Mouse (Mus musculus): ENCODE data around the gene Rpl38. TPM values are rescaled to one million over a fixed set of nuclear protein-coding genes. Genes with fewer than 3 reads are reported as not detected.

The Rpl38 gene
- 781 and 853 TPM in 2 replicates for polyA plus RNA-seq (2014; fragmentation: Nextera tagmentation; extraction: Ambion mirVana)

DNA sequence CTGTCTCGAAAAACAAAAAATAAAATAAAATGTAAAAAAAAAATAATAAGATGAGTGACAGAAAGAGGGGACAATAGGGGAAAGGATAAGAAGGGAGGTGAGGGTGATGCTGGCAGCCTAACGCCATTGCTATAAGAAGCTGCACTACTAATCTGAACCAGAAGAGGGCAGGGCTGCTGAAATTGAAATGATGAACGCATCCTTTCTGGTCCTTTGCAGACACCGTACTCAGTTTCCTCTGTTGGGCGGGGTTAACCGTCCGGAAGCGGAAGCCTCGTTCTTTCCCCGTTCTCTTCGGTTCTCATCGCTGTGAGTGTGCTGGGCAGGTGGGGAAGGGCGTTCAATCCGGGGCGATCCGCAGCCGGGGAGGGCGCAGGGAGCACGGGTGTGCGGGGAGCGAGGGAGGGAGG is at the start of gene Rpl38:
TSS of gene Rpl38 (plus strand) at position 224 of the 410 bp plus-strand sequence.
- peaks cover 15% of the 10 kb centered on the region for H3K36me3 ChIP-seq (ENCODE audit: control insufficient read depth, insufficient read depth, low read length)
- H3K9me3 ChIP-seq (replicated peaks; ENCODE audit: control insufficient read depth, low read length), result no peaks in the 10 kb centered on the region
- peaks cover 15% of the 10 kb centered on the region for H3K4me1 ChIP-seq (ENCODE audit: control insufficient read depth, insufficient read depth, low read length)
- H3K27ac ChIP-seq (ENCODE audit: low read depth, low read length), result peak within 1 kb of the TSS; percentile 89
- peak within 1 kb of the TSS; percentile 98 for H3K9ac ChIP-seq (ENCODE audit: low read depth, low read length)
- WGBS (ENCODE audit: insufficient replicate concordance), result under 1% methylated on average over 12 of the region's 21 CpGs
- H3K27me3 ChIP-seq (ENCODE audit: control insufficient read depth, insufficient read depth, low read length), result 0 out of 2 replicates have a peak, but pooled peaks cover 3% of the 10 kb centered on the region
- peak within 1 kb of the TSS; percentile 95 for H3K4me3 ChIP-seq (ENCODE audit: low read depth, low read length)
- peak; percentile 78 for ATAC-seq (replicated peaks; ENCODE audit: insufficient number of reproducible peaks, low FRiP score, low TSS enrichment)
- H3K4me2 ChIP-seq, result peak within 1 kb of the TSS; percentile 89

DNA sequence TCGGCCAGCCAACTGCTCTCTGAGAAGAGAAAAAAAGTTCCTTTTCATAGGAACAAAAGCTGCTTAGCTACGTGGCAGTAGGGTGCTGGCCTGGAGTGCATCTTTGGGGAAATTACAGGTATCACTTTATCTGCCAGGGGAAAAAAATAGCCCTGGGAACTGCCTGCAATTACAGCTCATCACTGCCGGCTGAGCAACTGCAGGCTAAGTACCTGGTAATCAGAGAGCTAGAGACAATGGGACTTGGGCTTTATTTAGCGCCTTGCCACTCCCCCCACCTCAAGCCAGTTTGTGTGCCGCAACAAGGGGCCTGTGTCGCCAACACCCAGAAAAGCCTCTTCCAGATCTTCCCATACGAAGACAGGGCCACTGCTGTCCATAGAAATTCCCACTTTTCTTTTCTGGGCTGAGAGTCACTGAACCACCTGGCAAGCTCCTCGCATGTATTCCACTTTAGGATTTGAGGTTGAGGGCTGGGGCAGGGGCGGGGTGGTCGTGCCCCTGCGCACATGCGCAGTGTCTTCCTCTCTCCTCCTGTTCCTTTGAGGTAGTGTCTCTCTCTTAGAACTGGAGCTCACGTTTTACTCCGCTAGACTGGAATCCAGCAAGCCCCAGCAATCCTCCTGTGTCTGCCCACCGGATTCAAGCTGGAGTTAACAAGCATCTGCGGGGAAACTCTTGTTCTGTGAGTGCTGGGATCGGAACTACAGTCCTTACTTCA is 49.5 kb upstream of the Rpl38 start:
- Histone ChIP-seq H3K9me3 (replicated peaks; ENCODE audit: control insufficient read depth, low read length) (no peaks in the 10 kb centered on the region), H3K27me3 (ENCODE audit: control insufficient read depth, insufficient read depth, low read length) (no peaks in the 10 kb centered on the region), H3K27ac (ENCODE audit: low read depth, low read length) (no peak overlapping the region), H3K4me3 (ENCODE audit: low read depth, low read length) (no peak overlapping the region), H3K4me2 (peak overlapping the region; percentile 35), H3K9ac (ENCODE audit: low read depth, low read length) (0 out of 2 replicates have a peak overlapping the region, but pooled peaks have one; percentile 16), H3K4me1 (ENCODE audit: control insufficient read depth, insufficient read depth, low read length) (peaks cover 5% of the 10 kb centered on the region; the same call in 1 of the 2 replicates), H3K36me3 (ENCODE audit: control insufficient read depth, insufficient read depth, low read length) (no peaks in the 10 kb centered on the region)
- WGBS (ENCODE audit: insufficient replicate concordance), result 44% methylated on average over 17 of the region's 17 CpGs
- no peak for ATAC-seq (replicated peaks; ENCODE audit: insufficient number of reproducible peaks, low FRiP score, low TSS enrichment)

DNA sequence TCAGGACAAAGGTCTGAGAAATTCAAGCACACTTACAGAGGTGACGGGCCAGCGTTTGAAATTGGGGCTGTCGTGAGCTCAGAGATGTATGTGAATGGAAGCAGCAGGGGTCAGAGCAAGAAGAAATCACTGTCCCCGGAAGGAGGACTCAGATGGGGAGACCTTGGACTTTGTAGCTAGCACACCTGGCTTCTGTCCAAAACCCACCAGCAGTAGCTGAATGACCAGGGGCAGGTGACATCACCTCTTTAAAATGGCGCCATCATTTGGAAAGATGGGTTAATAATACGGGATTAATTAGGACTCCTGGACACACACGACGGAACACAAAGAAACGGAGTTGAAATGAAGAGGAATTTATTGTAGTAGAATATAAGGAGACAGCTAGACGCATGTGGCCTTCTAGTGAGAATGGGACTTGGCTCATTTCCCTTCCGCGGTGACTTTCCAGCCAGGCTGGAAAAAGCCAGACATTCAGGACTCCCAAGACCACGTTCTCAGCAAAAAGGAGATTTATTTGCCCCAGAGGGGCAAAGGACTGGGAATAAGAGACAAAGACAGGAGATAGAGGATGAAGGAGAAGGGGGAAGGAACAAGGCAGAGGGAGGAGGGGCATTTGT is 42.1 kb upstream of the Rpl38 start:
- 81% methylated on average over 13 of the region's 13 CpGs for WGBS (ENCODE audit: insufficient replicate concordance)
- Histone ChIP-seq H3K4me1 (ENCODE audit: control insufficient read depth, insufficient read depth, low read length) (no peaks in the 10 kb centered on the region), H3K27ac (ENCODE audit: low read depth, low read length) (no peak overlapping the region), H3K27me3 (ENCODE audit: control insufficient read depth, insufficient read depth, low read length) (no peaks in the 10 kb centered on the region), H3K36me3 (ENCODE audit: control insufficient read depth, insufficient read depth, low read length) (no peaks in the 10 kb centered on the region), H3K4me2 (no peak overlapping the region), H3K9me3 (replicated peaks; ENCODE audit: control insufficient read depth, low read length) (peaks cover 6% of the 10 kb centered on the region; the same call in 1 of the 2 replicates), H3K4me3 (ENCODE audit: low read depth, low read length) (no peak overlapping the region), H3K9ac (ENCODE audit: low read depth, low read length) (no peak overlapping the region)
- ATAC-seq (replicated peaks; ENCODE audit: insufficient number of reproducible peaks, low FRiP score, low TSS enrichment), result no peak

DNA sequence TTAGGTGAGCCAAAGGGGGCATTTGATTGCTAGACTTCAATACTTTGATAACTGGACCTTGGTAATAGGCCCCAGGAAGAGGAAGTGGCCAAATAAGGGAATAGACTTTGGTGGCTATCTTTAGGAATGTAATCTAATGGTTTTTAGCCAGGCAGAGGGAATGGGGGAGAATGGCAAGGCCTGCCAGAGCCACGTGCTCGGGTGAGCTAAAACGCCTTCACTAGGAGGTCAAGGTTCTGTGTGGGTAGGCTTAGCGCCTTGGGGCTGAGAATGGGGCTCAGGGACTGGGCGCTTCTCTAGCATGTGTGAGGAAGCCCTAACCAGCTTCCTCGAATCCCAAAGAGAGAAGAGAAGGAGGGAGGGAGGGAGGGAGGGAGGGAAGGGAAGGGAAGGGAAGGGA is 41.3 kb upstream of the Rpl38 start:
- H3K9me3 ChIP-seq (replicated peaks; ENCODE audit: control insufficient read depth, low read length), result peaks cover 6% of the 10 kb centered on the region; the same call in 1 of the 2 replicates
- ATAC-seq (replicated peaks; ENCODE audit: insufficient number of reproducible peaks, low FRiP score, low TSS enrichment), result no peak

DNA sequence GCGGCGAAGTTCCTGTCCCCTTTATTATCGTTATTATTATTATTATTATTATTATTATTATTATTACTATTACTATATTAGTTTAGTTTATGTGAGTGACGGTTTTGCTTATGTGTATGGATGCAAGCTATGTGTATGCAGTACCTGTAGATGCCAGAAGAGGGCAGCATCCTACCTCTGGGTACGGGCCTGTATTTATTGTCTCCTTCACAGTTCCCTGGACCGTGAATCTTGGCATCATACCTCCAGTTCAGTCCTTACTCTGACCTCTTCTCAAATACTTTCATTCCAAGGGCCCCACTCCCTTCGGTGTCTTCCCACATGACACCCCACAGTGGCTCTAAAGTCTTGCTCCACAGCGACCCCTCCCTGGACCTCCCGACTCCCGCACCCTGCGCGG is 40.3 kb upstream of the Rpl38 start:
- WGBS (ENCODE audit: insufficient replicate concordance), result 65% methylated on average over 12 of the region's 12 CpGs
- no peak overlapping the region for H3K4me3 ChIP-seq (ENCODE audit: low read depth, low read length)

More for the DNA sequence above, 41.3 kb upstream of the Rpl38 start:
- 60% methylated on average over 5 of the region's 6 CpGs for WGBS (ENCODE audit: insufficient replicate concordance)
- Histone ChIP-seq H3K36me3 (ENCODE audit: control insufficient read depth, insufficient read depth, low read length) (no peaks in the 10 kb centered on the region), H3K9ac (ENCODE audit: low read depth, low read length) (no peak overlapping the region), H3K27ac (ENCODE audit: low read depth, low read length) (no peak overlapping the region), H3K4me1 (ENCODE audit: control insufficient read depth, insufficient read depth, low read length) (no peaks in the 10 kb centered on the region), H3K27me3 (ENCODE audit: control insufficient read depth, insufficient read depth, low read length) (no peaks in the 10 kb centered on the region), H3K4me3 (ENCODE audit: low read depth, low read length) (no peak overlapping the region), H3K4me2 (no peak overlapping the region)

DNA sequence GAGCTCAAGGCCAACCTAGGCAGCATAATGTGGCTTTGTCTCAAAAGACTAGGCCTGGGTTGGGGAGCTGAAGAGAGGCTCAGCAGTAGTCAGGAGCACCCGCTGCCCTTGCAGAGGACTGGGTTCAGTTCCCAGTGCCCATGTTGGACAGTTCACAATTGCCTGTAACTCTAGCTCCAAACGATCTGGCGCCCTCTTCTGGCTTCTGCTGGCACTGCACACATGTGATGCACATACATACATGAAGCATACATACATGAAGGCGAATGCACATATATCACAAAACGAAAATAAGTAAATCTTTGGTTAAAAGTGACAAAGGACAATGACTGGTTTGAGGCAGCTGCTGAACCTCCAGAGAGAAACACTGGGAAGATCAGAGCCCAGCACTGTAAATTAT is 38.3 kb upstream of the Rpl38 start:
- no peak overlapping the region for H3K27ac ChIP-seq (ENCODE audit: low read depth, low read length)
- H3K27me3 ChIP-seq (ENCODE audit: control insufficient read depth, insufficient read depth, low read length), result no peaks in the 10 kb centered on the region
- no peak overlapping the region for H3K4me2 ChIP-seq
- H3K36me3 ChIP-seq (ENCODE audit: control insufficient read depth, insufficient read depth, low read length), result no peaks in the 10 kb centered on the region
- 74% methylated on average over 5 of the region's 5 CpGs for WGBS (ENCODE audit: insufficient replicate concordance)
- no peak overlapping the region for H3K9ac ChIP-seq (ENCODE audit: low read depth, low read length)
- no peaks in the 10 kb centered on the region for H3K4me1 ChIP-seq (ENCODE audit: control insufficient read depth, insufficient read depth, low read length)
- no peak for ATAC-seq (replicated peaks; ENCODE audit: insufficient number of reproducible peaks, low FRiP score, low TSS enrichment)
- peaks cover 6% of the 10 kb centered on the region; the same call in 1 of the 2 replicates for H3K9me3 ChIP-seq (replicated peaks; ENCODE audit: control insufficient read depth, low read length)
- no peak overlapping the region for H3K4me3 ChIP-seq (ENCODE audit: low read depth, low read length)

More for the DNA sequence above, 40.3 kb upstream of the Rpl38 start:
- no peak for ATAC-seq (replicated peaks; ENCODE audit: insufficient number of reproducible peaks, low FRiP score, low TSS enrichment)
- Histone ChIP-seq H3K9me3 (replicated peaks; ENCODE audit: control insufficient read depth, low read length) (peaks cover 6% of the 10 kb centered on the region; the same call in 1 of the 2 replicates), H3K4me2 (no peak overlapping the region), H3K4me1 (ENCODE audit: control insufficient read depth, insufficient read depth, low read length) (no peaks in the 10 kb centered on the region), H3K27ac (ENCODE audit: low read depth, low read length) (no peak overlapping the region), H3K36me3 (ENCODE audit: control insufficient read depth, insufficient read depth, low read length) (no peaks in the 10 kb centered on the region), H3K9ac (ENCODE audit: low read depth, low read length) (no peak overlapping the region), H3K27me3 (ENCODE audit: control insufficient read depth, insufficient read depth, low read length) (no peaks in the 10 kb centered on the region)

DNA sequence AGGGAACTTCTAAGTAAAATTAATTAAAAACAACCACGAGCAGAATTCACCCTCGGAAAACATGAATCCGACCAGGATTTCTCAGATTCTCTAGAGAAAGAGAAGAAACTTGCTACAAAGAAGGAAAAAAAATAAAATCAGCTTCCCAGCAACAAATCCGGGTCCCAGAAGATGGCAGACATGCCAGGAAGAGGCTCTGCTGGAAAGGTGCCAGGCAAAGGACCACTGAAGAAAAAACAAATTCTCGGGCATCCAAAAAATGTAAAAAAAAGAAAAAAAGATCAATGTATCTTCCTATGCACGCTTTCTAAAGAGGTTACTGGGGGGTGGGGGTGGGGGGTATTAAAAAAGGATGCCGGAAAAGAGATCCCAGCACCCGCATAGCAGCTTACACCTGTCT is 36.1 kb upstream of the Rpl38 start:
- Histone ChIP-seq H3K9me3 (replicated peaks; ENCODE audit: control insufficient read depth, low read length) (peaks cover 6% of the 10 kb centered on the region; the same call in 1 of the 2 replicates), H3K4me2 (no peak overlapping the region), H3K36me3 (ENCODE audit: control insufficient read depth, insufficient read depth, low read length) (no peaks in the 10 kb centered on the region), H3K27me3 (ENCODE audit: control insufficient read depth, insufficient read depth, low read length) (no peaks in the 10 kb centered on the region), H3K4me1 (ENCODE audit: control insufficient read depth, insufficient read depth, low read length) (peaks cover 6% of the 10 kb centered on the region), H3K9ac (ENCODE audit: low read depth, low read length) (no peak overlapping the region), H3K4me3 (ENCODE audit: low read depth, low read length) (no peak overlapping the region), H3K27ac (ENCODE audit: low read depth, low read length) (no peak overlapping the region)
- 73% methylated on average over 8 of the region's 8 CpGs for WGBS (ENCODE audit: insufficient replicate concordance)
- no peak for ATAC-seq (replicated peaks; ENCODE audit: insufficient number of reproducible peaks, low FRiP score, low TSS enrichment)

DNA sequence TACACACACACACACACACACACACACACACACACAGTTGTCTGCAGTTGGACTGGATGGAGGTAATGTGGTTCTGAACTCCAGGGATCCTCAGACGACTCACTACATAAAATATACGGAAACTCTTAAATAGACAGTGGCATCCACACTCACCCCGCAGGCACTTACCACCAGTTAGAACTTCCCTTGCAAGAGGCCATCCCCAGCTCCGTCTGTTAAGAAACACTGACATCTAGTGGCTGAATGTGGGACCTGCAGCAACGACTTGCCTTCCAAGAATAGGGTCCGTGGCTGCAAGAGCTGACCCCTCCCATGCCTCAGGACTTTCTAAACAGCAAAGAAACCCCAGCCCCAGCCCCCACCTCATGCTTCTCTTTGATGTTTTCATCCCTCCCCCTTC is 32.0 kb upstream of the Rpl38 start:
- Histone ChIP-seq H3K36me3 (ENCODE audit: control insufficient read depth, insufficient read depth, low read length) (no peaks in the 10 kb centered on the region), H3K4me1 (ENCODE audit: control insufficient read depth, insufficient read depth, low read length) (peaks cover 13% of the 10 kb centered on the region), H3K4me3 (ENCODE audit: low read depth, low read length) (0 out of 2 replicates have a peak overlapping the region, but pooled peaks have one; percentile 2), H3K9me3 (replicated peaks; ENCODE audit: control insufficient read depth, low read length) (no peaks in the 10 kb centered on the region), H3K9ac (ENCODE audit: low read depth, low read length) (no peak overlapping the region), H3K27me3 (ENCODE audit: control insufficient read depth, insufficient read depth, low read length) (peaks cover 20% of the 10 kb centered on the region), H3K27ac (ENCODE audit: low read depth, low read length) (no peak overlapping the region), H3K4me2 (peak overlapping the region; percentile 42)
- 0 out of 2 replicates have a peak, but pooled peaks have one; percentile 41 for ATAC-seq (replicated peaks; ENCODE audit: insufficient number of reproducible peaks, low FRiP score, low TSS enrichment)
- WGBS (ENCODE audit: insufficient replicate concordance), result under 1% methylated on average over 6 of the region's 6 CpGs

Measured in heart, embryonic 11.5 days (tissue).